Mouse (Mus musculus) urinary bladder, postnatal 36 days (tissue): Measurements from ENCODE around the gene Dennd1b.

ENCODE experiments used
- DNase-seq, 2 experiments: peaks; one replicate each; pipeline ENCODE4 v3.0.0; 2022; ENCODE audit warnings: low spot score in 2 of 2, mixed read lengths in 1 of 2

Dennd1b gene

DNA sequence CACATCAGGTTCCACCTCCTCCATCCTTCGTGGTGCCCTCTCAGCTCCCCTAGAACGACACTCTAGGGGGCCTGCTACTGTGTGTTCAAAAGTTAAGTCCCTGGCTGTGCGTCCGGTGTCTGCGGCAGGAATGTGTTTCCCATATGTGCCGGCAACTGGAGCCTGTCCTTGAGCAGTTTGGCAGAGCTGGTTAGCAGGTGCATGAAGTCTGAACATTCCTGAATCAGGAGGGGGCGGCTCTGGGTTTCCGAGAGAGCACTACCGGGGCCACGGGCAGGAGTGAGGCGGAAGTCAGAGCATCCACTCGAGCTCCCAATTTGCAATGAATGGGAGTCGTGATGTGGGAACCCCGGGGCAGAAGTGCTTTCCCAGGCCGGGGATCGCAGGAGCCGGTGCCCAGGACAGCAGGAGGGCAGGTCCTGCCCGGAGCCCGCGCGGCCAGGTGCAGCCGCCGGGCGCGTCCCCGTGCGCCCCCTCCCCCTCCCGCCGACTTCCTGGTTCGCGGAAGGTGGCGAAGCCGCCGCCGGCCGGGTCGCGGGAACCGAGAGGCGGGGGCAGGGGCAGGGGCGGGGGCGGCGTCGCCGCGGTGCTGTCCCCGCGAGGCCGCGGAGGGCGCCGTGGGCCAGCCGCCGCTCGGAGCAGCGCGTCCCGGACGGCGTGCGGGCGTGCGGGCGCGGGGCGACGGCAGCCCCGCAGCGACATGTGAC is at the start of gene Dennd1b:
Gene Dennd1b, plus strand, starts transcription at position 275 of the 707 bp plus-strand sequence.
- peak; percentile 58 to 69 for DNase-seq

DNA sequence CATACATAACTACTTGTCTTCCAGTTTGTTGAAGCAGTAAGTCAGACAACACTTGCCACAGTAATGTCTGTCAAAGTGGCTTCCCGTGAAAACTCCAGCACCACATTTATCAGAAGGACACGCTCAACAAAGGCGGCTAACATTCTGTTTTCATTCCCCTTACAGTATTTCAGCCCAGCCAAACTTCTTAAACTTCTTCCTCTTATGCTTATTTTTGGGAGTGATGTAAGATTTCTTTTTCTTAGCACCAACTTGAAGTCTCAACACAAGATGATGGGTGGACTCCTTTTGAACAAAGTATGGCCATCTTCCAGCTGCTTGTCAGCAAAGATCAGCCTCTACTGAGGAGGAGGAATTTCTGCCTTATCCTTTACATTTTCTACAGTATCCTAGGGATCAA is 47.6 kb upstream of the Dennd1b start:
- no peak for DNase-seq

- DNase-seq: no peak
These were observed 43.6 kb upstream of the Dennd1b start for GRCm38 (mm10) chr1:138919601-138920000.

- no peak for DNase-seq
These were observed 43.2 kb upstream of the Dennd1b start for GRCm38 (mm10) chr1:138920082-138920481.

- DNase-seq: no peak
These were observed 42.4 kb upstream of the Dennd1b start for GRCm38 (mm10) chr1:138920799-138921198.

DNA sequence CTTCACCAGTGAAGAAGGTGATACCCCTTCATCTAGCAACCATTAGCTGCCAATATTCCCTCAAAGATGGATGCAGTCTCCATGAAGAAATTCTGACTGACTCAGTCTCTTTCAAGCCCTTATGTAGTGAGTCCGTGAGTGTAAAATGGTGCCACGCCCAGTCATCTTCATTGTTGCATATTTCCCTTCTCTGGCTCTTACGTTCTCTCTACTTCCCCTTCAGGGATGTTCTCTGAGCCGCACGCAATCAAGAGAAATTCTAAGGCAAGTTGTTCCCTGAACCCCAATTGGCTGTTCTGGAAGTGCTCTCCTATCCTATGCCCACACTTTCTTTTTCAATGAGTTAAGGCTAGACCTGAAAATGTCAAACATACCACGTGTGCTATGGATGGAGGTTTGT is 40.3 kb upstream of the Dennd1b start:
- no peak for DNase-seq

DNA sequence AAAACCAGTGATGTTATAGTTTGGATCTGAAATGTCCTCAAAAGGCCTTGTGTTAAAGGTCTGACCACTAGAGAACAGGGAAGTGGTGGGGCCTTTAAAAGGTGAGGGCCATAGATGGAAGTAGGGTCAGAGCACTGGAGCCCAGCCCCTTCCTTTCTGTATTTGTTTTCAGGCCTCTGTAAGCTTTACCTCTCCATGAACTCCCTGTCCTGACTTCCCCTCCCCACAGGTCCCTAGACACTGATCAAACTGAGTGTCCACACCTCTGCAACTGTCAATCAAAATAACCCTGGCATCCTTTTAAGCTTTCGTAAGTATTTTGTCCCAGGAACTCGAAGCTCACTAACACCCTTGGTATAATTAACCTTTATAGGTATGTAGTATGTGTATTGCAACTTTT is 39.0 kb upstream of the Dennd1b start:
- no peak for DNase-seq

DNA sequence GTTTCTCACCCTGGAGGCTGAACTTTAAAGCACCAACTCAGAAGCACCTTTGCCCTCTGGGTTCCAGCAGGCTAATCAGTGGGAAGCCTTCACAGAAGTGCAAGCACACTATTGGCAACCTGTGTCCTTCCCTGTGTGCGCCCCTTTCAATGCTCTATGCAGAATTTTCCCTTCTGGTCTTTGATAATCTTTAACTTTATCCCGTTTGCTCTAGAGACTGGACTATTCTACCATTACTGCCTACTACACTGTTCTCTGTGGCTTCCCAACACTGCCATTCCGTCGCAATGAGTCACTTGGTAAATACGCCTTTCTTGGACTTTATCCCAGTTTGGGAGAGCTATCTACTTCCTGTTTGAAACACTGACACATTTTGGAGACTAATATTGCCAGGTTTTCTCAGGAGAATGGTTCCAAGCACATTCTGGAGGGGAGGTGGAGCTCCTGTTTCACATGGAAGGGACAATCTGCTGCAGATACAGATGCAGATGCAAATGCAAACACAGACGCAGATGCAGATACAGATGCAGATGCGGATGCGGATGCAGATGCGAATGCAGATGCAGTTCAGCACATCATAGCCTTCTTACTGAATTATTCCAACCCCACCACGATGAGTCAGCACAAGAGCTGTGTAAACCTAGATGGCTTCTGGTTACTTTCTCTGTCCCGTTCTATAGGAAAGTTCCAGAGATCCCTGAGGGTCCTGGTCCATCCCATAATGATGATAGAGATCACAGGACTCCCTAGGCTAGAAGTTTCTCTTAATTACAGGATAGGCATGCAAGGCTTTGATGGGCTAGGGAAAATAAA is 34.4 kb upstream of the Dennd1b start:
- peak; percentile 41 to 43 for DNase-seq

DNA sequence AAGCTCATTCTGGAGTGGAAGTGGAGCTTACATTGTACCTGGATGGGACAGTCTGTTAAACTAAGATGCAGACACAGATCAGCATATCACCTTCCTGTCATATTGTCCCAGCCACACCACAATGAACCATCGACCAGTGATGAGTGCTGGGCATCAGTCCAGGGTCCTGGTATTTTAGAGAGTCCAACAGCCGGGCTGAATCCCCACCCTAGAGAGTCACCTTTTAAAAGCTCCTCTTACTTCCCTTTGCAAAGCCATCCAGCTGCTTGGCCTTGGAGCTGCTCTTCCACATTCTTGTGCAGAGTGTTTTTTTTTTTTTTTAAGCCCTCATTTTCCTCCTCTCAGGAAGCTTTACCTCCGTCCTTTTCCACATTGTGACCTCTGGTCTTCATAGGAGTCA is 33.2 kb upstream of the Dennd1b start:
- no peak for DNase-seq

DNA sequence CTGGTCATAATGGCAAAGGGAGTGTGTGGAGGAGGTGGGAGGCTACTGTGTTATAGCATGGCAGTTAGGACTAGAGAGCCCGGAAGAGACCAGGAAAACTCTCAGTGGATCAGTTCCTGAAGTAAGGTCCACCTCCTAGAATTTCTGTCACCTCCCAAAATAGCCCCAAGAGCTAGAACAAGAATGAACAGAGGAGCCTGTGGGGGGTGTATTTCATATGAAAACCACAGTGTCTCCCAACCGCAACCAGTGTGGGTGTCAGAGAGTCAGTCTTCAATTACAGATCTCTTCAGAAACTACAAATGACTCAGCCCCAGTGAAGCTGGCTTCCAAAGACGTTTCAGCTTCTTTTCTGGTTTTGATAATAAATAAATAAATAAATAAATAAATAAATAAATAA is 32.4 kb upstream of the Dennd1b start:
- DNase-seq: no peak

DNA sequence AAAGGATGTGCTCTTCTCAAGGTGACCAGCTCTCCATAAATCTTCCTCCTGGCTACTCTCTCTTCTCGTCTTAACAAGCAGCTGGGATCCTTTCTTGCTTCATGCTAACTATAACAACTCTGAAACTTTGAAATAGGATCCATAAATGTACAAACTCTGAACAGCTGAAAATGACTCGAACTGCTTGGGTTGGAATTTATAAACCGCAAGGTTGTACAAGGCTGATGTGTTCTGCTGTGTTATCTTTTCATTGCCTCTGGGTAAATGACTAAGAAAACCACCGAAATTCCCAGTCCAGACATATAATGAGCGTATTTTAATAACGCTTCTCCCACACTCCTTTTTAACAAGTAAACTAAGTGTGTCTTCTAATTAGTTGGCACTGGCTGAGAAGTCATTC is 27.1 kb upstream of the Dennd1b start:
- DNase-seq: no peak

DNA sequence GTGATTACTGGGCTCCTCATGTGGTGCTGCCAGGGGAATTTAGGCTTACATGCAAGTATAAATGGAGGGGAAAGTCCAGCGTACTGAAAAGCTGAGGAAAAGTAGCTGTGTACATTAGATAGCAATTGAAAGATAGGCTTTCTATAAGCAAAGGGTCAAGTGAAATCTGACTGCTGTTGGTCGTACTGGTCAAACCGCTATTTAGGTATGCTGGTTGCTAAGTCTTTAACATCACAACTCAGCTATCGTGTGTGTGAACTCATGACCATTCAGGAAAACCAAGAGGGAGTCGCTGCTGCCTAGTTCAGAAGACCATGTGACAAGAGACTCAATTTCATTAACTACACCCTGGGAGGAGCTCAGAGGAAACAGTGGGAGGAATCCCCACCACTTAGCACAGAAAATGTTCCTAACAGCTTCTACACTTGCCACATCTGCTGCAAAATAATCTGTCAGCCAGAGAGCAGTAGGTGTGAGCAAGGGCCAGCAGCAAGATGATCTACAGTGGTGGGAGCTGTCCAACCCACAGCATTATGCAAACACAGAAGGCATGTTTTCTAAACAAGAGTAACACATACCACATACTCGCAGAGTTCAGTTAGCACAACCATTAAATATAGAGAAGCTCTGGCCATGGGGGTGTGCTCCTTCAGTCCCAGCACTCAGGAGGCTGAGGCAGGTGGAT is 25.4 kb upstream of the Dennd1b start:
- no peak for DNase-seq

DNA sequence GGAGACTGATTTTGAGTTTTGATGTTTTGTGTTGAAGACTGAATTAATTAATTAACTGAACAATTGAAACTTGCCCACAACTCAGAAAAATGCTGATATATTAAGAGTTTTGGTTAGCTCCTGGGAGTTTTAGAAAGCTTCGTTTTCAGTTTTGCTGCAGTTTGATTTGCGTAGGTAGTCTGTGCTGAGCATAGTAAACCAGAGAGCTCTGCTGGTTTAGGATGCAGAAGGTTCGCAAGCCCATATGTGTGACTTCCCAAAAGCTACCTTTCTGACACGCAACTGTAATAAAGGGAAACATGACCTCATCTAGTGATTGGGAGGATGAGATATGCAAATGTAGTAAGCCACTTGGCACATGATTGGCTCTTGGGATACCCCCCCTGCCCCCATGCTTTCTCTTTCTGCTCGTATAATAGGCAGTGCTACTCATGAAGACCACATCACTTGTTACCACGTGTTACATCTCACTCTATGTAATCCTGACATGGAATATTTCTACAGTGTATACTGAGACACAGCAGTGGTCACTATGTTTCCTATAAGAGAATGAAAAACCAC is 23.6 kb upstream of the Dennd1b start:
- no peak for DNase-seq

- DNase-seq: no peak
These were observed 22.8 kb upstream of the Dennd1b start for GRCm38 (mm10) chr1:138940407-138940806.

- DNase-seq: no peak
These were observed 11.1 kb upstream of the Dennd1b start for GRCm38 (mm10) chr1:138952173-138952572.

DNA sequence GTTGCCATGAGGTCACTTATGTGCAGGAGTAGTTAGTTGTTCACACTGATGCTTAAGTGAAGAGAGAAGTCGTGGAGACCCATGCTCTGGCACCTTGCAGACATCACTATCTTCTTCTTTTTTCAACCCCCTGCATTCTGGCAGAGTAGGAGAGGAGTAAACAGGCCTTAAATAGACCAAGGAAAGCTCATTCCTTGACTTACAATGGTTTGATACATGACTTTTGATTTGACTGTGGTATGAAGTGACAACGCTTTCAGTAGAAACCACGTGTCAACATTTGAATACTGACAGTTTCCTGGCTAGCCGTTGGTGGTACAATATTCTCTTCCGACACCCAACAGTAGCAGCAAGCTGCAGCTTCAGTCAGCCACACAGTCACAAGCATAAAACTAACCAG is 8.3 kb upstream of the Dennd1b start:
- no peak for DNase-seq

DNA sequence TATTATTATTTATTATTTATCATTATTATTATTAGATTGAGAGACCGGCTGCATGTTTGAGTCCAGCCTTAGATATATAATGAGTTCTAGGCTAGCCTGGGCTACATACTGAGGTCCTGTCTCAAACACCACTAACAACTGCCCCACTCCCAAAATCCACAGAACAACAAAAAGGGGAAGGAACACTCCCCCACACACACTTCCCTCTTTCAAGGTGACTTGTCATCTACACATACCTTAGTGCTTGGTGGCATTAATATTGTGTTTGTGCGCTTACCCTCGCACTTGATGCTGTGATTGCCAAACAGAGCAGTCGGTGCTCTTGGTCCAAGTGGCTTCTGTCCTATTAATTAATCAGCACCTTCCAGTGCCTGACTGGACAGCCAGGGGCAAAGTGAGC is 7.8 kb upstream of the Dennd1b start:
- DNase-seq: no peak

- DNase-seq: no peak
These were observed 6.7 kb upstream of the Dennd1b start for GRCm38 (mm10) chr1:138956511-138956910.

- DNase-seq: no peak
These were observed 6.1 kb upstream of the Dennd1b start for GRCm38 (mm10) chr1:138957111-138957510.

- DNase-seq: no peak
These were observed 4.4 kb upstream of the Dennd1b start for GRCm38 (mm10) chr1:138958863-138959262.

DNA sequence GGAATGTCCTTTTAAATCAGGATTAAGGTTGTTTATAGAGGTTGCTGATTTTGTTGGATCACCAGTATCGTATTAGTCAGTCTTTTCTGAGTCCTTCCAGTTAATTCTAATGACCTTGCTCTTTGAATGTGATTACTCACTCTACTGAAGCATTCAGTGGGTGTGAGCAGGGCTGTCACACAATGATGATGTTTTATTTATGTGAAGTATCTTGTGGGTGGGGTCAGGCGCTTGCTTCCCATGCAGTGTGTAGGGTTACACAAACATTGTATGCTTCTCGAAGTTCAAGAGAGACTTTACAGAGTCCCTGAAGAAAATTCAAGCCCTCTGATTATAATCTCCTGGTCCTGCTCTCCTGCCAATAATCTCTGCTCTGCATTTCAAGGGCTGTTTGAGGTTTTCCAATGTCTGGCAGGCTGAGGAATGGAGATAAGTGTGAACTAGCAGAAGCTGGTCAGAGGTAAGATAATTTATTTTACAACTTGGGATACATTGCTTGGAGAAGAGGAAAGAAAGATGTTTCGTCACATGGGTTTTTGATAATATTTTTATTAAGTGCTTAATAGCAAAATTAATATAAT is 3.2 kb upstream of the Dennd1b start:
- DNase-seq: no peak
